In the genomic region with DNA sequence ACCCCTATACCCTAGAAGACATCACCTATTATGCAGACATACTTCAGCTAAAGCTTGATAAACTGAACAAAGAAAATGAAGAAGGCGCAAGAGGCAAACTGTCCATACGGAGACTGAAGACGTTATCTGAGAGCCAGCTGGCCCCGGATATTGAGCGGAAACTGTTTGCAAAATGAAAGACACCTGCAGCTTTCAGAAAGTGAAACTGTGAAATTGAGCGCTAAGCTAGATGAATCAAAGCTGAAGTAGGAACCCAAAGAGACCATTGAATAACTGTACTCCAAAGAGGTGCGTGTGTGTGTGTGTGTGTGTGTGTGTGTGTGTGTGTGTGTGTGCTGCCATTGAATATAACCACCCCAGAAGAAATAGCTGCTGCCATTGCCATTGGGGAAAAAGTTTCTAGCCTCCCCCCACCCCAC, we compare ENCODE assay signal across 18 mouse cellular contexts. TPM values are rescaled to one million over a fixed set of nuclear protein-coding genes. Genes with fewer than 3 reads are reported as not detected.
DNase-seq lines count a peak whose midpoint lies in the region; ATAC-seq and TF ChIP-seq lines count a peak whose summit lies in the region.
"Had no signal": no experiment of that assay in that cellular context is flagged by ENCODE, and none has a peak within 500 bp of the region (broad histone marks: within the 10 kb centered on the region; RNA-seq: fewer than 3 reads in every experiment).

No protein-coding gene starts in this region.

- DNase-seq in heart, postnatal 4 days, result no peak
- peak; percentile 65 to 68 for DNase-seq in B cell, adult 2 months
- peak; percentile 80 for DNase-seq in splenic B cell, adult 2 months (ENCODE audit: low read depth, low spot score)
- no peak for DNase-seq in gastrocnemius, adult 8-10 months (ENCODE audit: low spot score in 2 of 2)
- DNase-seq in layer of hippocampus, postnatal 25 days (ENCODE audit: extremely low spot score in 1 of 2, low spot score in 1 of 2), result no peak
- DNase-seq in ovary, postnatal 36 days (ENCODE audit: low spot score), result no peak
- DNase-seq: cerebellum, adult 2 months; gastrocnemius, adult 2 months; kidney, adult 9 months; right cerebral cortex, adult 18-20 months had no signal

- H3K36me3 ChIP-seq in heart, embryonic 15.5 days, result no peaks in the 10 kb centered on the region
- H3K36me3 ChIP-seq in splenic B cell, adult 2 months (ENCODE audit: control insufficient read depth, insufficient read depth, low read length, poor library complexity, severe bottlenecking), result no peaks in the 10 kb centered on the region
- H3K36me3 ChIP-seq: embryonic facial prominence, embryonic 15.5 days; forebrain, embryonic 12.5 days; heart, embryonic 12.5 days; limb, embryonic 10.5 days; neural tube, embryonic 15.5 days had no signal

- no peak for ATAC-seq in heart, embryonic 15.5 days (replicated peaks; ENCODE audit: insufficient number of reproducible peaks, insufficient read depth, low FRiP score, low read depth)
- ATAC-seq: hindbrain, embryonic 16.5 days had no signal

- H3K4me2 ChIP-seq in heart, embryonic 15.5 days, result no peak overlapping the region
- H3K4me2 ChIP-seq: embryonic facial prominence, embryonic 15.5 days; forebrain, embryonic 12.5 days; heart, embryonic 12.5 days; neural tube, embryonic 15.5 days had no signal

- no peak for TF ChIP-seq POLR2A in bone marrow, adult 2 months (IDR thresholded peaks at IDR 0.05; ENCODE audit: borderline replicate concordance, control insufficient read depth, low read depth, low read length)

- no peak for TF ChIP-seq CTCF in bone marrow, adult 2 months (IDR thresholded peaks at IDR 0.05; ENCODE audit: control insufficient read depth, insufficient read depth, low read length)

- WGBS in heart, embryonic 15.5 days, result 73% methylated on average over 7 of the region's 7 CpGs
- 47% methylated on average over 7 of the region's 7 CpGs for WGBS in bone marrow, adult 2 months

- peak overlapping the region; percentile 4; the same call in 1 of the 2 replicates for H3K27ac ChIP-seq in heart, embryonic 15.5 days
- H3K27ac ChIP-seq in bone marrow, adult 2 months (ENCODE audit: control insufficient read depth, insufficient read depth, low read depth, low read length, poor library complexity), result peak overlapping the region; percentile 67; the same call in 1 of the 2 replicates
- H3K27ac ChIP-seq: embryonic facial prominence, embryonic 15.5 days; forebrain, embryonic 12.5 days; gastrocnemius, adult 2 months; limb, embryonic 10.5 days; neural tube, embryonic 15.5 days had no signal

- H3K9me3 ChIP-seq in heart, embryonic 15.5 days (replicated peaks), result no peaks in the 10 kb centered on the region
- H3K9me3 ChIP-seq: embryonic facial prominence, embryonic 15.5 days; forebrain, embryonic 12.5 days; heart, embryonic 12.5 days; limb, embryonic 10.5 days; neural tube, embryonic 15.5 days had no signal

- H3K27me3 ChIP-seq in heart, embryonic 15.5 days, result no peaks in the 10 kb centered on the region
- H3K27me3 ChIP-seq in splenic B cell, adult 2 months (ENCODE audit: control insufficient read depth, insufficient read depth, low read length, poor library complexity, severe bottlenecking), result no peaks in the 10 kb centered on the region
- H3K27me3 ChIP-seq: embryonic facial prominence, embryonic 15.5 days; forebrain, embryonic 12.5 days; heart, embryonic 12.5 days; neural tube, embryonic 15.5 days had no signal

- H3K9ac ChIP-seq in heart, embryonic 15.5 days, result no peak overlapping the region
- H3K9ac ChIP-seq: embryonic facial prominence, embryonic 15.5 days; forebrain, embryonic 12.5 days; heart, embryonic 12.5 days; neural tube, embryonic 15.5 days had no signal

- peaks cover 2% of the 10 kb centered on the region; the same call in 1 of the 2 replicates for H3K4me1 ChIP-seq in heart, embryonic 15.5 days (replicated peaks)
- peaks cover 4% of the 10 kb centered on the region for H3K4me1 ChIP-seq in bone marrow, adult 2 months (ENCODE audit: control insufficient read depth, insufficient read depth, low read length)
- H3K4me1 ChIP-seq: embryonic facial prominence, embryonic 15.5 days; forebrain, embryonic 12.5 days; heart, embryonic 12.5 days; neural tube, embryonic 15.5 days had no signal

- no peak overlapping the region for H3K4me3 ChIP-seq in heart, embryonic 15.5 days
- peak overlapping the region; percentile 22 for H3K4me3 ChIP-seq in bone marrow, adult 2 months (replicated peaks; ENCODE audit: control insufficient read depth, low read depth, low read length)
- H3K4me3 ChIP-seq: embryonic facial prominence, embryonic 15.5 days; forebrain, embryonic 12.5 days; gastrocnemius, adult 2 months; heart, embryonic 12.5 days; limb, embryonic 10.5 days; neural tube, embryonic 15.5 days had no signal

RNA-seq across cellular contexts. Expression of gene Osbpl8, which starts 7.3 kb away (rescaled TPM):
- 26.9 and 32.8 TPM in 2 replicates for polyA plus RNA-seq in heart, embryonic 15.5 days (2015; fragmentation: Nextera tagmentation; extraction: Ambion mirVana)
- 10 to 100 TPM; 91.8 to 97.5 TPM for total RNA-seq in heart, postnatal 4 days (2021)
- 15.3 and 25.0 TPM in 2 replicates for polyA plus RNA-seq in bone marrow, adult 2 months (2011; ENCODE audit: insufficient read depth, insufficient read length, low replicate concordance, missing spikeins)
- total RNA-seq in gastrocnemius, adult 8-10 months (2022), result 10 to 100 TPM; 13.7 to 16.9 (median 14.6) TPM
- total RNA-seq in layer of hippocampus, postnatal 25 days (2021), result 10 to 100 TPM; 58.9 to 59.9 TPM

Comparison
In these comparisons a context has a peak if more than half of its experiments do, and no peak if none do; other contexts are left out.
1. DNase-seq: peak in B cell, adult 2 months (2 of 2) and splenic B cell, adult 2 months (single experiment); none in heart, postnatal 4 days (single experiment), gastrocnemius, adult 8-10 months (0 of 2), layer of hippocampus, postnatal 25 days (0 of 2) and ovary, postnatal 36 days (single experiment).